Mouse (Mus musculus): ENCODE measurements around the gene Mmab. TPM values are rescaled to one million over a fixed set of nuclear protein-coding genes. Genes with fewer than 3 reads are reported as not detected.
A peak's percentile ranks its signal among the peaks of the same experiment; 100 is the strongest.

Mmab gene
- polyA plus RNA-seq (2017; shearing (Covaris generic)) = 1 to 10 TPM; 5.0 to 7.4 TPM

GRCm38 (mm10) chr5:114443566-114444367 lies at the start of gene Mmab, which contains the start of gene Mvk:
Mmab (minus strand) TSS chr5:114444060.
Mvk (plus strand) TSS chr5:114444269.
- peak; percentile 97 for ATAC-seq

DNA sequence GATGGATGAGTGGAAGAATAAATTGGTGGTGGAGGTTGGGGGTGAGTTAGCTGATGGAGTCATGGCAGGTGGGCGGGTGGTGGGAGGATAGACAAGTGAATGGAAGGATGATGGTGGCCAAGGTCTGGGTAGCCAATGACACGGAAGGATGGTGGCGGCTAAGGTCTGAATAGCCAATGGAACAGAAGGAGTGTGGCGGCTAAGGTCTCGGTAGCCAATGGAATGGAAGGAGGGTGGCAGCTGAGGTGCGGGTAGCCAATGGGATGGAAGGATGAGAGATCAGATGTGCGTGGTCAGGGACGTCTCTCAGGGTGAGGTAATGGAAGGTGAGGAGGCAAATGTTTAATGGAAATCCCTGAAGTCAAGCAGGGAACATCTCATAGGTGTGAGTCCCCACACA lies 46.4 kb upstream of the Mmab start:
- ATAC-seq = no peak

- no peak for ATAC-seq
Observed at GRCm38 (mm10) chr5:114489570-114489969, 45.7 kb upstream of the Mmab start.

DNA sequence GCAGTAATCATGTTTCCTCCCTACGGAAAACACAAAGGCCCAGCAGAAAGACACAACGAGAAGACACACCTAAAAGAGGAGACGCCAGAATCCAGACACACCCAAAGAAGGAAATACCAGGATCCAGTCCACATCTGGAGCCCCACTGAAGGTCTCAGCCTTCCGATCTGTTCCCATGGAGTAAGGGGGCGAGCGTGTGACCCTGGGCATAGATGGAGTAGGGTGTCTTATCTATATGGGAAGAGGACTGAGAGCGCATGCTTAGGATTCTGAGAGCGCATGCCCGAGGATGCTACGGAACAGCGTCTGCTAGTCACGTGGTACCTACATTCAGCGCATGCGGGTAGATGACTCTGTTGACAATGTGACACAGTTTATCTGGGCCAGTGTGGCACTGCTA lies 41.8 kb upstream of the Mmab start:
- ATAC-seq = no peak

DNA sequence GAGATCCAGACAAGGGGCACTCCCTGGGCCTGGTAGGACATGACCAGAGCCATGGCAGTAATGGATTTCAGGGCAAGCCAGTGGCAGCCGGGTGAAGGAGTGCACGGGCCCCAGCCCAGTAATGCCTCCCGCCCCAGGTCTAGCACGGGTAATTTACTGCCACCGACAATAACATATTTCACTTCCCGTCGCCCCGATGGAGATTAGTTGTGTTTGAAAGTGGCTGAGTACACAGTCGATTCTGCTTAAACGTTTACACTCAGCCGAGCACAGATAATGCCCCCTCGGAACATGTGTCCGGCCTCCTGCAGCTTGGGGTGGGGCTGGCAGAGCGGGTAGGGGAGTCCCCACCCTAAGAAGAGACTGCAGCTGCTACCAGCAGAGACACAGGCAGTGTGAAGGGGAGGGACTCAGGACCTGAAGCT lies 38.7 kb upstream of the Mmab start:
- no peak for ATAC-seq

- ATAC-seq = no peak
Observed at GRCm38 (mm10) chr5:114478267-114478666, 34.4 kb upstream of the Mmab start.

DNA sequence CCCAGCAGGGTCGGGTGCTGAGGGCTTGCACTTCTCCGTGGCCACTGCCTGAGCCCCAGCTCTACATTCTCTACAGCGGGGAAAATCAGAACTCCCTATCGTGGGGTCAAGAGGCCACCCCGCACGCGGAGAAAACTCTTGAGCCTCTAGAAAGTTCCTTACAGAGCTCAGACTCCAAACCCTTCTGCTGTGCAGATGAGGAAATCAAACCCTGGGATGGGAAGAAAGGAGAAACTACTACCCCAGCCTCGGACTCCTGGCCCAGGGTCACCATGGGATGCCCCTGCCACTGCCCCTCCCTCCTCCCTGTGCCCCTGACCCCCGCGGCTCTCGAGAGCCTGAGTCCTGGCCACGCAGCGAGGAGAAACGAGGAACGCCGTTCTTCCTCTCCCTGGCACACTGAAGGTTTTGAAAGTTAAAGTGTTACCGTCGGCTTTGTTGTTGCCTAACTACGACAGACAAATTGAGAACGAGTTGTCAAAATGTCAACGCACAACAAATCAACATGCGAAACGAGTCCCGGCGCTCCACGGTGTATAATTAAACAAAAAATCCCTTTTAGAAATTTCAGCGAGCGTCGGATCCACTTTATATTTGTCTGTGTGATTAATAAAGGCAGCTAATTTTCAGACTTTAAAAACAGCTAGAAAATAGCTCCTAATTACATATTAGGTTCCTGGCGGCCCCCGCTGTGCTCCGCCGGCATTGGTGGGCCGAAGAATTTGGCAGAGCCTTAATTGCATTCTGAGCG lies 31.1 kb upstream of the Mmab start:
- no peak for ATAC-seq

DNA sequence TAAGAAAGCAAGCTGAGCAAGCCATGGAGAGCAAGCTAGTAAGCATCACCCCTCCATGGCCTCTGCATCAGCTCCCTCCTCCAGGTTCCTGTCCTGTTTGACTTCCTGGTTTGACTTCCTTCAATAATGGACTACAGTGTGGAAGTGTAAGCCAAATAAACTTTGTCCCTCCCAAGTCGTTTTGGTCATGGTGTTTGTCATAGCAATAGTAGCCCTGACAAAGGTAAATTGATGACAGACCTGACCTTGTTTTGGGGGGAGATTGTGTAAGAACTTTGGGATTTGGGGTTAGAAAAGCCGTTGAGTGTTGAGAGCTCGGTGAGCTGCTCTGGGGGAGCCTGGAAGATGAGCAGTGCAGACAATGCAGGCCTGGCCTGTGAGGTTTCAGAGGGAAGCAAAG lies 26.5 kb upstream of the Mmab start:
- ATAC-seq = no peak

DNA sequence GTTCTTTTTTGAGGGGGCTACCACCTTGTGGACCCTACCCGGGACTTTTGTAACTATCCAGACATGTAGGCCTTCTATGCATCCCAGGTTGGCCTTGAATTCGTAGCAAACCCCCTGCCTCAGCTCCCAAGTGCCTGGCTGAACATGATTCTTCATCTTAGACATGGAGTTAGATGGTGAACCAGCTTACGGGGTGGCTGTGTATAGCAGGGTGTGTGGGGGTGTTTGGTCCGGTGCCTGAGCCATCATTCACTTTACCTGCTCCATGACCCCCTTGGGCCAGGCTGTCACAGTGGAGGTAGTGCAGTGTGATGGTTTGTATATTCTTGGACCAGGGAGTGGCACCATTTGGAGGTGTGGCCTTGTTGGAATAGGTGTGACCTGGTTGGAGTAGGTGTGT lies 24.1 kb upstream of the Mmab start:
- ATAC-seq = no peak

DNA sequence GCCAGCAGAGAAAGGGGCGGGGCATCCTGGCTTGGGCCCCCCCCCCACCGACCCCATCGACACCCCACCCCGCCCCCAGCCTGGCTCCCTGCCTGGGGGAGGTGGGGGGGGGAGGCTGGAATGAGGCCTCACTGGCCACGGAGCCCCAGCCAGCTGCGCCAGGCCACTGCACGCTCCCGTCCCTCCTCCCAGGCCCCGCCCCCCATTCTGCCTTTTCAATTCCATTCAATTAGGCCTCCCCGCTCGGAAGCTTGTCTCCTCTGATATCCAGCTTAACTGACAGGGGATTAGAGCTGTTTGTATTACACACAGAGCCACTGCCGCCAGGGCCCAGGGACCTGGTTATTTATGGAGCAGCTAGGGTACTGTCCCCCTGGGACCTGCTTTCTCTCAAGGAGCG lies 23.6 kb upstream of the Mmab start:
- no peak for ATAC-seq

DNA sequence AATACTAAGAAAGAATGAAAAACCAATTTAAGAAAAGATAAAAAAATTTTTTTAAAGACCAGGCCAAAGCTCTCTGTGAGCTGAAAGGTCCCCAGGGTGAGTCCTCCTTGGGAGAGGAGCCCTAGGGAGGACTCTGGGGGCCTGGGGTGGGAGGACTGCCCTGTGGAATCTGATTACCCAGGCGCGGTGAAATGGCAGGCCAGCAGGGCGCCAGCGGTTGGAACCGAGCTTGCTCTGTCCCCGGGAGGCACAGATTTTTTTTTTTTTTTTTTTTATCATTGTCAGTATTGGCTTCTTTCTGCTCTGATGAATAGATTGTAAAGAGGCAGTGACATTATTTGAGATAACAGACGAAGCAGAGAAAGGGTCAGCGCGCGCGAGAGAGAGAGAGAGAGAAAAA lies 23.2 kb upstream of the Mmab start:
- ATAC-seq = no peak

GRCm38 (mm10) chr5:114465641-114466040 lies 21.8 kb upstream of the Mmab start:
- no peak for ATAC-seq

DNA sequence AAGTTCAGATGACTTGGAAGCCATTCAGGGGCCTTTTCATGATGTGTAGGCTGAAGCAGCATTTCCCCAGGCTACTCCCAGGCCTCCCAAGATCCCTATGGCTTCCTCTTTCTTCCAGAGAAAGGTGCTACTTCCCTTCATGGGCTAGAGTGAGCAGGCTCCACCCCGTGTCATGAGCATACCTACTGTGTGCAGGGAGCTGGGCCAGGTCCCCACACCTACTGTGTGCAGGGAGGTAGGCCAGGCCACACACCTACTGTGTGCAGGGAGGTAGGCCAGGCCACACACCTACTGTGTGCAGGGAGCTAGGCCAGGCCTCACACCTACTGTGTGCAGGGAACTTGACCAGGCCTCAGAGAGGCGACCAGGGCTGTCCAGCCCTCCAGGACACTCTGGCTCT lies 20.7 kb upstream of the Mmab start:
- ATAC-seq = no peak

DNA sequence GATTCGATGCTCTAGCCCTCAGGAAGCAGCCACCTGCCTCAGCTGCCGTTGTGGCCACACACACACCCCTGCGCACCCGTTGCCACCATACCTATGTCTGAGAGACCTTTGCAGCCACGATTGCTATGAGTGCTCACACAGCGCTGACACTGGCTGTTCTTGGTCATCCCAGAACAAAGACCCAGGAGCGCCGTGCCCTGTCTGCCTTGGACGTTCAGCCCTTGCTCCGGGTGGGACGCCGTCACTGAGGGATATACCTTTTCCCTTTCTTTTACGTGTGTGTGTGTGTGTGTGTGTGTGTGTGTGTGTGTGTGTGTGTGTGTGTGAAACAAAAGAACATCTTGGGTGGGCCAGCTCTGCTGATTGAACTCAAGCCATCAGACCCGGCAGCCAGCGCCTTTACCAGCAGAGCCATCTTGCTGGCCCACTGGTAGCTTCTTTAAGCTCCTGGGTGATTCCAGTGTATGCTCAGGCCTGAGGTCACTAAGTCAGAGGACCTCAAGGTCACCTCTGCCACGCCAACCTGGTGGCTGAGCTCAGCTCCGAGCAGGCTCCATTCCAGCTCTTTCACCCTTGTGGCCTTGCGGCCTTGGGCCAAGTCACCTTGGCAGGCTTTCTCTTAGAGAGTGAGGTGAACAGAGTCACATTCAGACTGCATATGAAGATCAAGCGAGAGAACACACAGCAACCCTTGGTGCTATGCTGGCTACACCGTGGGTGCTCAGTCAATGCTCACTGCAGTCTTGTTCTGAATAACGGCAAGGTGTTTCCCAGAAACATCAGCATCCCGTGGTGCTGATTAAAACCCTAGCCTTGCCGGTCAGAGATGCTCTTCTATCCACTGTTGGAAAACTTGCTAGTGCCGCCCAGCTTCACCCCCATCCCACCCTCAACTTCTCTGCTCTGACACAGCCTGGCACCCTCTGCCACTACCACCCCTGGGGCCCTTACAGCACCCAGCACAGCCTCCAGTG lies 18.5 kb upstream of the Mmab start:
- no peak for ATAC-seq

DNA sequence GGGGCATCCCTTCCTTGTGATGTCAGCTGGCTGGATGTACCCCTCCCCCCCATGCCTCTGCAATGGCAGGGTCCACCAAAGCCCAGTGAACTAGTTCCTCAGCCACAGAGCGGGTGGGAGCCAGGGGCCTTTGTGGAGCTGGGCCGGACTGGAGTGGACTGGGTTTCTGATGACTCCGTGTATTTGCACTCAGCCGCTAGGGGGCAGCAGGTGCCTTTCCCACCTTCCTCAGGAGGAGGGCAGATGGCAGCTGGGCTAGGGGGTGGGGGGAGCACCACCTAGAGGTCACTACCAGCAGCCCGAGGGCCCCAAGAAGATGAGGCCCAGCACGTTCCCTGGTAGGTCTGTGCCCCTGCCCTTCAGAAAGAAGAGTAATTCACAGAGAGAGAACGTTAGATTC lies 17.4 kb upstream of the Mmab start:
- ATAC-seq = peak; percentile 68

DNA sequence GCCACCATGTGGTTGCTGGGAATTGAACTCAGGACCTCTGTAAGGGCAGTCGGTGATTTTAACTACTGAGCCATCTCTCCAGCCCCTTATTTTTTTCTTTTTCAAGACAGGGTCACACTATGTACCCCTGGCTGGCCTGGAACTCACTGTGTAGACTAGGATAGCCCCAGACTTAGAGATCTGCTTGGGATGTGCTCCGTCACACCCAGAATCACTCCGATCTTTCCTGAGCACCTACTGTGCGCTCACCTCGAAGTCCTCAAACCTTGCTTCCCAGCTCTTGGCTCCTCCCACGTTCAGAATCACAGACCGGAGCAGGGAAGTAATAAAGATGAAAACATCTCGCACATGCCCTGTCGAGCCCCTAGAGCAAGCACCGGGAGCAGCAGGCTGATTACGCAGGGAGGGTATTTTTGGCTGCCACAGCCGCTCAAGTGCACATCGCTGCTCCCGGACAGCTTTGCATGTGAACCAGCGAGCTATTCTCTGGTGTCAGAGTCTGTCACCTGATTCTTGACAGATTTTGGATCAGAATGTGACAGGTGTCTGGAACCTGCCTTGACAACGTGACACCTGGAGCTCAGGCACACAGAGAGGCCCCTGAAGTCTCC lies 13.2 kb upstream of the Mmab start:
- ATAC-seq = no peak

DNA sequence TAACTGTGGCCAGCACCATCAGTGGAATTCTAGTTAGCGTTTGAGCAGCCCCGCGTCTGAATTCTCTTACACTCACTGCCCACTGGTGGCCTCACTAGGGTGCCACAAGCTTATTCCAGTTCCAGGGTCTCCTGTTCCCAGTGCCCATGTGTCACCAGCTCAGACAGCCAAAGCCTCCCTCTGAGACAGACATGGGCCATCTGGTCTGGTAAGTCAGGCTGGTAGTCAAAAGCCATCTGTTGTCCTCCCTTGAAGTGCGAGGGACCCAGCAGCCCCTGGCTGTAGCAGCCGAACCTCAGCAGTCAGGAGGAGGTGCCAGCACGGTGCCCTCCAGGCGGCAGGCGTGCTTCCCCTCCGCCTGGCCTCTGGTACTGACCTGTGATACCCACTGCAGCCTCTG lies 12.4 kb upstream of the Mmab start:
- ATAC-seq = no peak

GRCm38 (mm10) chr5:114449011-114449410 lies 5.2 kb upstream of the Mmab start:
- ATAC-seq = no peak

- no peak for ATAC-seq
Observed at GRCm38 (mm10) chr5:114444368-114444692, 470 bp upstream of the Mmab start.

GRCm38 (mm10) chr5:114435588-114435987 lies 8.3 kb downstream of the Mmab start:
- no peak for ATAC-seq

- no peak for ATAC-seq
Observed at GRCm38 (mm10) chr5:114434359-114434758, 9.5 kb downstream of the Mmab start.

- no peak for ATAC-seq
Observed at GRCm38 (mm10) chr5:114429781-114430180, 14.1 kb downstream of the Mmab start.

DNA sequence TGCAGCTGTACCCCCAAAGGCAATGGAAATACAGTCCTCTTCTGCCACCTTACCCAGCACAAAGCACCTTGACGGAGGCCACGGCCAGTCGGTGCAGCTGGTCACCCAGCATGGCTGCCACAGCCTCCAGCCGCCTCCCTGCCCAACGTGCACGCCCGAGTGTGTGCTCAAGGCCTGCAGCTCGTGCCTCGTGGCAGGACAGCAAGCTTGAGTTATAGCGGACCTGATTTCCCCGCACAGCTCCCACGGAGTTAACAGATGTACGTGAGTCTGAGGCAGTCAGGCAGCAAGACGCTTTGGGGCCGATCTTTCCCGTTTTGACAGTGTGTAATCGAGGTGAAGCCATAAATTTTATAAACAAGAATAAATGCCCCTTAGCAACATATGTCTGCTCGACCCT lies 15.2 kb downstream of the Mmab start:
- no peak for ATAC-seq
